ENCODE assay signal across 10 mouse cellular contexts in the genomic region with DNA sequence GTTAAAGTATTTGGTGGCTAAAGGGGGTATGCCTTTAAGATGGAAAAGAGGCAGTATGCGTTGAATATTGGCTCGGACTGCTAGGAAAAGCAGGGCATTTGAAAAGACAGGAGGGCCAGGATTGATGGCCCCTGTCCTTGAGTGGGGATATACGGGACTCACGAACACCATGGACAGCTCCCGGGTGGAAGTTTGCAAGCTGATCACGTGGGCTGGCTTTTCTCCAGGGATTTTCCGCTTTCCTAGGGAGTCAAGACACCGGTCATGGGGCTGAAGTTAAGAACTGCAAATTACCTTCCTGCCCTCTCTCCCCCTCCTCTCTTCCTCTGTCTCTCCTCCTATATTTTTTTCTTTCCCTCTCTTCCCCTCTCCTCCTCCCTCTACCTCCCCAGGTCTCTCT. TPM values are rescaled to one million over a fixed set of nuclear protein-coding genes. Genes with fewer than 3 reads are reported as not detected.
DNase-seq lines count a peak whose midpoint lies in the region; ATAC-seq and TF ChIP-seq lines count a peak whose summit lies in the region.
"Had no signal": no experiment of that assay in that cellular context is flagged by ENCODE, and none has a peak within 500 bp of the region (broad histone marks: within the 10 kb centered on the region; RNA-seq: fewer than 3 reads in every experiment).

No protein-coding gene starts in this region.

- H3K9me3 ChIP-seq in heart, embryonic 12.5 days (replicated peaks) = 0 out of 2 replicates have a peak, but pooled peaks cover 6% of the 10 kb centered on the region
- H3K9me3 ChIP-seq in ES-E14 (ENCODE audit: control insufficient read depth, insufficient read depth, low read depth, low read length) = no peaks in the 10 kb centered on the region
- no peaks in the 10 kb centered on the region for H3K9me3 ChIP-seq in neural tube, embryonic 11.5 days (ENCODE audit: control insufficient read depth, low read length)
- H3K9me3 ChIP-seq: G1E; heart, embryonic 13.5 days had no signal

- H3K4me2 ChIP-seq in heart, embryonic 12.5 days = no peak overlapping the region
- H3K4me2 ChIP-seq in neural tube, embryonic 11.5 days (ENCODE audit: low read depth) = no peak overlapping the region
- H3K4me2 ChIP-seq: heart, embryonic 13.5 days had no signal

- no peak for ATAC-seq in heart, embryonic 12.5 days (ENCODE audit: insufficient number of reproducible peaks, low FRiP score)
- no peak for ATAC-seq in neural tube, embryonic 11.5 days (ENCODE audit: insufficient read depth, low FRiP score, low TSS enrichment)

- no peaks in the 10 kb centered on the region for H3K36me3 ChIP-seq in heart, embryonic 12.5 days
- H3K36me3 ChIP-seq in ES-E14 (ENCODE audit: control insufficient read depth, insufficient read depth, low read length, poor library complexity, severe bottlenecking) = no peaks in the 10 kb centered on the region
- H3K36me3 ChIP-seq in neural tube, embryonic 11.5 days (ENCODE audit: control insufficient read depth, insufficient read depth, low read length) = no peaks in the 10 kb centered on the region
- H3K36me3 ChIP-seq: G1E; heart, embryonic 13.5 days had no signal

- in situ Hi-C loops in ES-E14 (cut with MboI; ENCODE audit: low sequenced_read_pairs in 2 of 2, unreplicated experiment in 2 of 2) = no loop called here

- H3K27me3 ChIP-seq in heart, embryonic 12.5 days (replicated peaks) = no peaks in the 10 kb centered on the region
- H3K27me3 ChIP-seq in neural tube, embryonic 11.5 days (ENCODE audit: control insufficient read depth, insufficient read depth, low read length) = no peaks in the 10 kb centered on the region

- H3K4me1 ChIP-seq in heart, embryonic 12.5 days (replicated peaks) = no peaks in the 10 kb centered on the region
- H3K4me1 ChIP-seq in ES-E14 (ENCODE audit: control insufficient read depth in 2 of 2, insufficient read depth in 2 of 2, low read length in 2 of 2, poor library complexity in 1 of 2) = no peaks in the 10 kb centered on the region
- H3K4me1 ChIP-seq in neural tube, embryonic 11.5 days (ENCODE audit: control insufficient read depth, insufficient read depth, low read length) = no peaks in the 10 kb centered on the region
- H3K4me1 ChIP-seq: heart, embryonic 13.5 days had no signal

- DNase-seq in heart, adult 18-20 months = peak; percentile 71 to 84
- peak; percentile 50 for DNase-seq in ES-E14 (ENCODE audit: low read depth, low spot score)
- peak; percentile 67 to 69 for DNase-seq in cerebellum, postnatal 36 days
- DNase-seq in hindlimb bud, embryonic 11.5 days (ENCODE audit: extremely low spot score, low read depth, low spot score) = peak; percentile 26
- peak; percentile 36 for DNase-seq in neural tube, embryonic 11.5 days (ENCODE audit: low spot score)
- no peak for DNase-seq in thymus, postnatal 36 days
- DNase-seq in right cerebral cortex, postnatal 25 days = no peak

- H3K4me3 ChIP-seq in heart, embryonic 12.5 days = no peak overlapping the region
- no peak overlapping the region for H3K4me3 ChIP-seq in ES-E14 (ENCODE audit: insufficient read depth in 1 of 2, low read depth in 1 of 2, low read length in 2 of 2, poor library complexity in 1 of 2, severe bottlenecking in 1 of 2)
- no peak overlapping the region for H3K4me3 ChIP-seq in neural tube, embryonic 11.5 days (ENCODE audit: low read depth, low read length)
- H3K4me3 ChIP-seq: heart, embryonic 13.5 days had no signal

- no peak overlapping the region for H3K9ac ChIP-seq in heart, embryonic 12.5 days
- H3K9ac ChIP-seq in ES-E14 (ENCODE audit: insufficient read depth, low read depth, low read length, poor library complexity, severe bottlenecking) = no peak overlapping the region
- H3K9ac ChIP-seq in neural tube, embryonic 11.5 days (ENCODE audit: low read length) = no peak overlapping the region
- H3K9ac ChIP-seq: heart, embryonic 13.5 days had no signal

- no peak overlapping the region for H3K27ac ChIP-seq in heart, embryonic 12.5 days (ENCODE audit: poor library complexity, severe bottlenecking)
- H3K27ac ChIP-seq in ES-E14 (ENCODE audit: insufficient read depth, low read depth, low read length, poor library complexity, severe bottlenecking) = no peak overlapping the region
- H3K27ac ChIP-seq in neural tube, embryonic 11.5 days (ENCODE audit: low read depth, low read length) = no peak overlapping the region
- H3K27ac ChIP-seq: heart, embryonic 13.5 days had no signal

- WGBS in heart, embryonic 12.5 days = 10% methylated on average over 8 of the region's 8 CpGs
- WGBS in neural tube, embryonic 11.5 days = 16% methylated on average over 8 of the region's 8 CpGs

TF ChIP-seq in ES-E14, 5 proteins besides CTCF, POLR2A, EP300 and RAD21:
- TF ChIP-seq ZC3H11A (IDR thresholded peaks at IDR 0.05; ENCODE audit: borderline replicate concordance, low read depth, low read length) = no peak
- no peak for TF ChIP-seq MAFK (IDR thresholded peaks at IDR 0.05; ENCODE audit: insufficient read depth, low read depth, low read length)
- no peak for TF ChIP-seq ZNF384 (IDR thresholded peaks at IDR 0.05; ENCODE audit: low read depth, low read length)
- no peak for TF ChIP-seq HCFC1 (IDR thresholded peaks at IDR 0.05; ENCODE audit: borderline replicate concordance, insufficient read depth, low read length)
- TF ChIP-seq CHD2 (IDR thresholded peaks at IDR 0.05; ENCODE audit: low read depth, low read length) = no peak
TF ChIP-seq in ES-E14: peak in this region for 0.

RNA-seq across cellular contexts. Expression of gene Galnt9, which starts 14.2 kb away (rescaled TPM):
- under 1 TPM in 1 of 2 experiments, not detected in 1; 0.13 TPM for total RNA-seq in heart, adult 18-20 months (2021)
- not detected in 2 replicates for polyA plus RNA-seq in heart, embryonic 12.5 days (2016; fragmentation: Nextera tagmentation; extraction: Ambion mirVana)
- 0.40 and 1.6 TPM in 2 replicates for total RNA-seq in ES-E14 (2012; rRNA removed)
- 5.0 and 5.6 TPM in 2 replicates for polyA plus RNA-seq in neural tube, embryonic 11.5 days (2014; fragmentation: Nextera tagmentation; extraction: Ambion mirVana)
- polyA plus RNA-seq: G1E; heart, embryonic 13.5 days had no signal

Comparison
In these comparisons a context has a peak if more than half of its experiments do, and no peak if none do; other contexts are left out.
1. DNase-seq: peak in heart, adult 18-20 months (2 of 2), ES-E14 (single experiment), cerebellum, postnatal 36 days (2 of 2), hindlimb bud, embryonic 11.5 days (single experiment) and neural tube, embryonic 11.5 days (single experiment); none in thymus, postnatal 36 days (0 of 2) and right cerebral cortex, postnatal 25 days (single experiment).